Mouse (Mus musculus): ENCODE measurements around the gene Snrpf. TPM values are rescaled to one million over a fixed set of nuclear protein-coding genes. Genes with fewer than 3 reads are reported as not detected.
A peak's percentile ranks its signal among the peaks of the same experiment; 100 is the strongest.

Snrpf gene
- polyA plus RNA-seq, 1 experiment, result 26.2 TPM

GRCm38 (mm10) chr10:93611419-93612007 is 22.0 kb upstream of the Snrpf start:
- H3K4me1 ChIP-seq (ENCODE audit: control insufficient read depth, insufficient read depth, low read length), result no peaks in the 10 kb centered on the region
- 42% methylated on average over 18 of the region's 18 CpGs for WGBS
- H3K4me3 ChIP-seq (replicated peaks; ENCODE audit: extremely low read depth, low read depth, low read length), result no peak overlapping the region
- DNase-seq, result peak; percentile 18
- peak; percentile 76 for TF ChIP-seq CTCF (IDR thresholded peaks at IDR 0.05; ENCODE audit: insufficient read depth, low read length)
- TF ChIP-seq POLR2A (IDR thresholded peaks at IDR 0.05; ENCODE audit: borderline replicate concordance, extremely low read depth, low read depth, low read length), result no peak

DNA sequence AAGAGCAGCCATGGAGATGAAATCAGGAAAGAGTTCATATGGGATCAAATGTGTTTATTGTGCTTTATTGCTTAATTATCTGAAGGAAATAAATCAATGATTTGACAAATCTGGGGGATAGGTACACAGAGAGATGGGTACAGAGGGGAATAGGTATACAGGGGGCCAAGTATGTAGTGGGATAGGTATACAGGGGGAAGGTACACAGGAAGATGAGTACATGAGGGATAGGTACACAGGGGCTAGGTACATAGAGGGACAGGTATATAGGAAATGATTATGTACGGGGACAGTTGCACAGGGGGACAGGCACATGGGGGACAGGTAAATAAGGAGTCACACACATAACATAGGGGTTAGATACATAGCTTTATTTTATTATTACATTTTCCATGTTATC is 21.4 kb upstream of the Snrpf start:
- TF ChIP-seq POLR2A (IDR thresholded peaks at IDR 0.05; ENCODE audit: borderline replicate concordance, extremely low read depth, low read depth, low read length), result no peak
- no peak for TF ChIP-seq CTCF (IDR thresholded peaks at IDR 0.05; ENCODE audit: insufficient read depth, low read length)
- Histone ChIP-seq H3K4me3 (replicated peaks; ENCODE audit: extremely low read depth, low read depth, low read length) (no peak overlapping the region), H3K4me1 (ENCODE audit: control insufficient read depth, insufficient read depth, low read length) (no peaks in the 10 kb centered on the region)
- 91% methylated on average over 1 of the region's 1 CpGs for WGBS
- DNase-seq, result no peak

- 91% methylated on average over 7 of the region's 7 CpGs for WGBS
- Histone ChIP-seq H3K4me1 (ENCODE audit: control insufficient read depth, insufficient read depth, low read length) (no peaks in the 10 kb centered on the region), H3K4me3 (replicated peaks; ENCODE audit: extremely low read depth, low read depth, low read length) (no peak overlapping the region)
- DNase-seq, result no peak
- no peak for TF ChIP-seq POLR2A (IDR thresholded peaks at IDR 0.05; ENCODE audit: borderline replicate concordance, extremely low read depth, low read depth, low read length)
- no peak for TF ChIP-seq CTCF (IDR thresholded peaks at IDR 0.05; ENCODE audit: insufficient read depth, low read length)
Measured at GRCm38 (mm10) chr10:93609236-93609635, 19.7 kb upstream of the Snrpf start.

GRCm38 (mm10) chr10:93608051-93608450 is 18.5 kb upstream of the Snrpf start:
- DNase-seq, result no peak
- H3K4me3 ChIP-seq (replicated peaks; ENCODE audit: extremely low read depth, low read depth, low read length), result no peak overlapping the region
- TF ChIP-seq CTCF (IDR thresholded peaks at IDR 0.05; ENCODE audit: insufficient read depth, low read length) (peak; percentile 58), POLR2A (IDR thresholded peaks at IDR 0.05; ENCODE audit: borderline replicate concordance, extremely low read depth, low read depth, low read length) (no peak)
- 46% methylated on average over 9 of the region's 9 CpGs for whole genome bisulfite sequencing
- H3K4me1 ChIP-seq (ENCODE audit: control insufficient read depth, insufficient read depth, low read length), result no peaks in the 10 kb centered on the region

DNA sequence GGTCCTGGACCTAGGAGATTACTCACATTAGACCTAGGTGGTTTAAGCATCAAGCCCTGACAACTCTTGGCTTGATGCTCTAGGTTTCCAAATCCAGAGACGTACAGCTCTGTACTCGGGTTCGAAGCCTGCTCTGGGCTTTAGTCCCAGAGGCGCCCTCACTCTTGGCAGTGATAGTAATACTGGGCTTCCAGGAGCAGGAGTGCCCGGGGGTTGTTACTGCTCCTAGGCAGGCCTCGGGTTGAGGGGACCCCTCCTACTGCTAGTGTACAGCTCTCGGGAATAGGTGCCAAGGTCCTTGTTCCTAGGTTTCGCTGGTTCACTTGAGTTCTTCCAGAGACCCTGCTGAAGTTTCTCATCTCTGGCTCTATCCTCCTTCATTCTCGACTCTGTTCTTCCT is 16.8 kb upstream of the Snrpf start:
- WGBS, result 84% methylated on average over 9 of the region's 9 CpGs
- Histone ChIP-seq H3K4me3 (replicated peaks; ENCODE audit: extremely low read depth, low read depth, low read length) (no peak overlapping the region), H3K4me1 (ENCODE audit: control insufficient read depth, insufficient read depth, low read length) (no peaks in the 10 kb centered on the region)
- TF ChIP-seq CTCF (IDR thresholded peaks at IDR 0.05; ENCODE audit: insufficient read depth, low read length), result no peak
- no peak for TF ChIP-seq POLR2A (IDR thresholded peaks at IDR 0.05; ENCODE audit: borderline replicate concordance, extremely low read depth, low read depth, low read length)
- DNase-seq, result no peak

DNA sequence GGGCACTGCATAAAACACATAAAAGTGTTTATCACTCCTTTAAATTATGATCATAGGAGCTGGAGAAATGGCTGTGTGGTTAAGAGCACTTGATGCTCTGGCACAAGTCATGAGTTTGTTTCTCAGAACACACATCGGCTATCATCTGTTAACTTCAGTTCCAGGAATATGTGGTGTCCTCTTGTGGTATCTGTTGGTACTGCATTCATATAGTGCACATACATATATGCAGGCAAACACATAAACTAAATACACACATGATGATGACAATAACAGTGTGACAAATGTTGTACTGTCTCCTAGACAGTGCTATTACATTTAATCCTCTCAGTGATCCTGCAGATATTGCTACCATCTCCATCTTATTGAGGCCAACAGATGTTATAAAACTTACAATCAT is 13.8 kb upstream of the Snrpf start:
- Histone ChIP-seq H3K4me1 (ENCODE audit: control insufficient read depth, insufficient read depth, low read length) (no peaks in the 10 kb centered on the region), H3K4me3 (replicated peaks; ENCODE audit: extremely low read depth, low read depth, low read length) (no peak overlapping the region)
- 93% methylated on average over 1 of the region's 1 CpGs for WGBS
- no peak for DNase-seq
- TF ChIP-seq POLR2A (IDR thresholded peaks at IDR 0.05; ENCODE audit: borderline replicate concordance, extremely low read depth, low read depth, low read length), result no peak
- TF ChIP-seq CTCF (IDR thresholded peaks at IDR 0.05; ENCODE audit: insufficient read depth, low read length), result no peak

- no peak for DNase-seq
- WGBS, result 86% methylated on average over 5 of the region's 5 CpGs
- Histone ChIP-seq H3K4me1 (ENCODE audit: control insufficient read depth, insufficient read depth, low read length) (no peaks in the 10 kb centered on the region), H3K4me3 (replicated peaks; ENCODE audit: extremely low read depth, low read depth, low read length) (no peak overlapping the region)
- TF ChIP-seq CTCF (IDR thresholded peaks at IDR 0.05; ENCODE audit: insufficient read depth, low read length) (no peak), POLR2A (IDR thresholded peaks at IDR 0.05; ENCODE audit: borderline replicate concordance, extremely low read depth, low read depth, low read length) (no peak)
Measured at GRCm38 (mm10) chr10:93602309-93602708, 12.8 kb upstream of the Snrpf start.

GRCm38 (mm10) chr10:93596641-93597040 is 7.1 kb upstream of the Snrpf start:
- no peak for TF ChIP-seq CTCF (IDR thresholded peaks at IDR 0.05; ENCODE audit: insufficient read depth, low read length)
- no peak for TF ChIP-seq POLR2A (IDR thresholded peaks at IDR 0.05; ENCODE audit: borderline replicate concordance, extremely low read depth, low read depth, low read length)
- no peak for DNase-seq
- H3K4me1 ChIP-seq (ENCODE audit: control insufficient read depth, insufficient read depth, low read length), result no peaks in the 10 kb centered on the region
- WGBS, result 86% methylated on average over 3 of the region's 3 CpGs
- no peak overlapping the region for H3K4me3 ChIP-seq (replicated peaks; ENCODE audit: extremely low read depth, low read depth, low read length)

DNA sequence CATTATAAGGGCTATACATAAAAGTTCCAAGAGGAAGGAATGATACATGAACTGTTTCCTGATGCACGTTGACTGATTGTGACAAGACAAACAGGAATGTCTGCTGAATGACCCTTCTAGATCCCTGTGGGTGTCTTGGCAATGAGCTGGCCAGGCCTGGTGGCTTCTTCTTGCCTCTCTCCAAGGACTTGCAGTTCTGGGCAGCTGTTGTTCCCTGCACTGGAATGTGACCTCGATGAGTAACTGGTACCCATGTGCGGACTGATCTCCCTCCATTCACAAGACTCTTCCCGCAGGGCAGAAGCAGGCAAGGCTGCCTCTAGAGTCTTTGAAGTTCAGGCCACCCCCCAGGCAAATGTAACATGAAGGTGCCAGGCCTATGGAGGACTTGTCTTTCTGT is 6.3 kb upstream of the Snrpf start:
- 45% methylated on average over 4 of the region's 4 CpGs for WGBS
- Histone ChIP-seq H3K4me3 (replicated peaks; ENCODE audit: extremely low read depth, low read depth, low read length) (no peak overlapping the region), H3K4me1 (ENCODE audit: control insufficient read depth, insufficient read depth, low read length) (no peaks in the 10 kb centered on the region)
- DNase-seq, result no peak
- TF ChIP-seq POLR2A (IDR thresholded peaks at IDR 0.05; ENCODE audit: borderline replicate concordance, extremely low read depth, low read depth, low read length), result no peak
- no peak for TF ChIP-seq CTCF (IDR thresholded peaks at IDR 0.05; ENCODE audit: insufficient read depth, low read length)

GRCm38 (mm10) chr10:93594022-93594482 is 4.5 kb upstream of the Snrpf start:
- DNase-seq, result peak; percentile 80
- 2% methylated on average over 22 of the region's 22 CpGs for WGBS

More at GRCm38 (mm10) chr10:93594022-93594482, 4.5 kb upstream of the Snrpf start:
- Histone ChIP-seq H3K4me1 (ENCODE audit: control insufficient read depth, insufficient read depth, low read length) (no peaks in the 10 kb centered on the region), H3K4me3 (replicated peaks; ENCODE audit: extremely low read depth, low read depth, low read length) (peak overlapping the region; percentile 75)
- TF ChIP-seq CTCF (IDR thresholded peaks at IDR 0.05; ENCODE audit: insufficient read depth, low read length), result peak; percentile 50
- no peak; the same call in 1 of the 2 replicates for TF ChIP-seq POLR2A (IDR thresholded peaks at IDR 0.05; ENCODE audit: borderline replicate concordance, extremely low read depth, low read depth, low read length)
